Comparison of ENCODE assay signal across 32 mouse cellular contexts in genomic region chr2:44131271-44131670, GRCm38 (mm10).
A peak's percentile ranks its signal among the peaks of the same experiment; 100 is the strongest.
DNase-seq lines count a peak whose midpoint lies in the region; ATAC-seq lines count a peak whose summit lies in the region.
"Had no signal": no experiment of that assay in that cellular context is flagged by ENCODE, and none has a peak within 500 bp of the region (broad histone marks: within the 10 kb centered on the region; RNA-seq: fewer than 3 reads in every experiment).

No protein-coding gene starts in this region.

- H3K9me3 ChIP-seq in midbrain, embryonic 11.5 days (ENCODE audit: control insufficient read depth, low read length) = no peaks in the 10 kb centered on the region
- H3K9me3 ChIP-seq in hindbrain, embryonic 11.5 days (ENCODE audit: control insufficient read depth, low read length) = no peaks in the 10 kb centered on the region
- H3K9me3 ChIP-seq: embryonic facial prominence, embryonic 13.5 days; forebrain, embryonic 12.5 days; heart, embryonic 13.5 days; limb, embryonic 12.5 days; neural tube, embryonic 13.5 days; stomach, embryonic 15.5 days had no signal

- H3K27me3 ChIP-seq in midbrain, embryonic 11.5 days (ENCODE audit: control insufficient read depth, insufficient read depth, low read length) = no peaks in the 10 kb centered on the region
- no peaks in the 10 kb centered on the region for H3K27me3 ChIP-seq in hindbrain, embryonic 11.5 days (ENCODE audit: control insufficient read depth, insufficient read depth, low read length)
- H3K27me3 ChIP-seq: embryonic facial prominence, embryonic 13.5 days; forebrain, embryonic 12.5 days; heart, embryonic 13.5 days; limb, embryonic 12.5 days; neural tube, embryonic 13.5 days; stomach, embryonic 15.5 days had no signal

- no peak overlapping the region for H3K4me2 ChIP-seq in midbrain, embryonic 11.5 days
- no peak overlapping the region for H3K4me2 ChIP-seq in hindbrain, embryonic 11.5 days (replicated peaks; ENCODE audit: low read depth, low read length)
- H3K4me2 ChIP-seq: embryonic facial prominence, embryonic 13.5 days; forebrain, embryonic 12.5 days; heart, embryonic 13.5 days; hindbrain, embryonic 14.5 days; limb, embryonic 12.5 days; liver, embryonic 11.5 days; neural tube, embryonic 13.5 days; stomach, embryonic 15.5 days had no signal

- DNase-seq in frontal cortex, postnatal 25 days (ENCODE audit: low spot score in 2 of 2) = no peak
- DNase-seq in frontal cortex, adult 2 months (ENCODE audit: extremely low spot score in 1 of 2, low spot score in 1 of 2) = peak; percentile 74
- peak; percentile 39 to 55 for DNase-seq in left cerebral cortex, adult 9 months (ENCODE audit: low spot score in 2 of 2)
- peak; percentile 10 for DNase-seq in right cerebral cortex, postnatal 14 days
- no peak for DNase-seq in midbrain, embryonic 11.5 days (ENCODE audit: low spot score, missing footprints)
- no peak for DNase-seq in adipocyte (ENCODE audit: low spot score)
- no peak for DNase-seq in hindbrain, embryonic 11.5 days (ENCODE audit: low spot score)
- DNase-seq: adrenal gland, postnatal 14 days; cerebellum, adult 8-10 months; cerebellum, postnatal 36 days; embryo, embryonic 11 days; heart, adult 11 months; heart, postnatal 36 days; kidney, adult 2 months; liver, postnatal 0 days; thymus, adult 2 months had no signal

- 83% methylated on average over 3 of the region's 3 CpGs for WGBS in midbrain, embryonic 11.5 days
- 90% methylated on average over 3 of the region's 3 CpGs for WGBS in hindbrain, embryonic 11.5 days

- no peak overlapping the region for H3K4me3 ChIP-seq in midbrain, embryonic 11.5 days (ENCODE audit: low read depth, low read length)
- H3K4me3 ChIP-seq in hindbrain, embryonic 11.5 days (ENCODE audit: low read depth, low read length) = no peak overlapping the region
- H3K4me3 ChIP-seq: embryonic facial prominence, embryonic 13.5 days; erythroblast, embryonic 14.5 days; forebrain, embryonic 12.5 days; heart, embryonic 13.5 days; limb, embryonic 12.5 days; myocyte; neural tube, embryonic 13.5 days; stomach, embryonic 15.5 days had no signal

- ATAC-seq in frontal cortex, adult (ENCODE audit: low TSS enrichment) = peak; percentile 89
- ATAC-seq in midbrain, embryonic 11.5 days (ENCODE audit: low FRiP score) = no peak
- ATAC-seq in hindbrain, embryonic 11.5 days (ENCODE audit: low FRiP score) = no peak
- ATAC-seq: inflammation-experienced regulatory T-cells, adult 6 months; liver, postnatal 0 days; lung, postnatal 0 days; midbrain, embryonic 16.5 days had no signal

- no peaks in the 10 kb centered on the region for H3K36me3 ChIP-seq in midbrain, embryonic 11.5 days (ENCODE audit: control insufficient read depth, insufficient read depth, low read length)
- H3K36me3 ChIP-seq in hindbrain, embryonic 11.5 days (ENCODE audit: control insufficient read depth, insufficient read depth, low read length) = no peaks in the 10 kb centered on the region
- H3K36me3 ChIP-seq: embryonic facial prominence, embryonic 13.5 days; forebrain, embryonic 12.5 days; heart, embryonic 13.5 days; limb, embryonic 12.5 days; neural tube, embryonic 13.5 days; stomach, embryonic 15.5 days had no signal

- no peak overlapping the region for H3K9ac ChIP-seq in midbrain, embryonic 11.5 days (ENCODE audit: low read length)
- H3K9ac ChIP-seq in hindbrain, embryonic 11.5 days (ENCODE audit: low read depth, low read length) = no peak overlapping the region
- H3K9ac ChIP-seq: embryonic facial prominence, embryonic 13.5 days; forebrain, embryonic 12.5 days; heart, embryonic 13.5 days; hindbrain, embryonic 14.5 days; limb, embryonic 12.5 days; liver, postnatal 0 days; neural tube, embryonic 13.5 days; stomach, embryonic 15.5 days had no signal

- no peaks in the 10 kb centered on the region for H3K4me1 ChIP-seq in midbrain, embryonic 11.5 days (ENCODE audit: control insufficient read depth, insufficient read depth, low read length)
- H3K4me1 ChIP-seq in hindbrain, embryonic 11.5 days (replicated peaks; ENCODE audit: control insufficient read depth, insufficient read depth, low read length) = no peaks in the 10 kb centered on the region
- H3K4me1 ChIP-seq: embryonic facial prominence, embryonic 13.5 days; forebrain, embryonic 12.5 days; heart, embryonic 13.5 days; limb, embryonic 12.5 days; neural tube, embryonic 13.5 days; stomach, embryonic 15.5 days had no signal

- no peak overlapping the region for H3K27ac ChIP-seq in midbrain, embryonic 11.5 days (ENCODE audit: low read depth, low read length)
- no peak overlapping the region for H3K27ac ChIP-seq in hindbrain, embryonic 11.5 days (ENCODE audit: low read depth, low read length)
- H3K27ac ChIP-seq: embryonic facial prominence, embryonic 13.5 days; forebrain, embryonic 12.5 days; heart, embryonic 13.5 days; hindbrain, embryonic 14.5 days; kidney, postnatal 0 days; limb, embryonic 12.5 days; macrophage; neural tube, embryonic 13.5 days; stomach, embryonic 15.5 days had no signal

Comparison
In these comparisons a context has a peak if more than half of its experiments do, and no peak if none do; other contexts are left out.
1. DNase-seq: peak in frontal cortex, adult 2 months (2 of 2), left cerebral cortex, adult 9 months (2 of 2) and right cerebral cortex, postnatal 14 days (single experiment); none in frontal cortex, postnatal 25 days (0 of 2), midbrain, embryonic 11.5 days (single experiment), adipocyte (single experiment) and hindbrain, embryonic 11.5 days (single experiment).